Mouse (Mus musculus) intestine, embryonic 16.5 days (tissue): ENCODE measurements around the gene Acsf2. TPM values are rescaled to one million over a fixed set of nuclear protein-coding genes. Genes with fewer than 3 reads are reported as not detected.
"Not testable (repeated sequence)": the region's sequence is repeated elsewhere in the genome, so short reads cannot be mapped to it uniquely, and the experiment has no call there.

Experiments used
- ATAC-seq: fragments of 200-750 bp; cut with Nextera tagmentation; 2 replicates; pipeline ENCODE4 v1.8.0; 2017; ENCODE audit warnings: moderate TSS enrichment, moderate library complexity
- H3K27ac ChIP-seq: fragments of 300-500 bp; sonication (generic); 2 replicates; pipeline ENCODE4 v1.5.1; 2014; ENCODE audit warnings: mild to moderate bottlenecking, low read length
- H3K27me3 ChIP-seq: fragments of 300-500 bp; sonication (generic); replicated peaks from 2 replicates; pipeline ENCODE4 v1.6.1; 2014; ENCODE audit warnings: low read length, control low read depth, mixed read lengths; ENCODE audit not compliant: control insufficient read depth, insufficient read depth
- H3K36me3 ChIP-seq: fragments of 300-500 bp; sonication (generic); 2 replicates; pipeline ENCODE4 v1.6.1; 2014; ENCODE audit warnings: low read length, control low read depth; ENCODE audit not compliant: control insufficient read depth, insufficient read depth
- H3K4me1 ChIP-seq: fragments of 300-500 bp; sonication (generic); 2 replicates; pipeline ENCODE4 v1.6.1; 2014; ENCODE audit warnings: low read length, control low read depth, mixed read lengths; ENCODE audit not compliant: control insufficient read depth, insufficient read depth
- H3K4me2 ChIP-seq: fragments of 300-500 bp; sonication (generic); 2 replicates; pipeline ENCODE4 v1.6.1; 2014; ENCODE audit warnings: low read depth, low read length, control low read depth
- H3K4me3 ChIP-seq: fragments of 300-500 bp; sonication (generic); 2 replicates; pipeline ENCODE4 v1.5.1; 2014; ENCODE audit warnings: mild to moderate bottlenecking, low read length
- H3K9ac ChIP-seq: fragments of 300-500 bp; sonication (generic); 2 replicates; pipeline ENCODE4 v1.6.1; 2014; ENCODE audit warnings: low read depth, low read length
- H3K9me3 ChIP-seq: fragments of 300-500 bp; sonication (generic); 2 replicates; pipeline ENCODE4 v1.6.1; 2016; ENCODE audit warnings: low read length, control low read depth; ENCODE audit not compliant: control insufficient read depth
- WGBS: fragments of 180-500 bp; shearing (Covaris S2); extraction: QIAGEN DNeasy Blood & Tissue Kit; methylation state at CpG from one replicate; pipeline ENCODE4 v1.1.7; 2014; 5-methylcytosine and 5-hydroxymethylcytosine counted together
- polyA plus RNA-seq: library from polyadenylated mRNA; unstranded; fragments of >200 nt; fragmentation: Nextera tagmentation; extraction: Ambion mirVana; gene quantifications from 2 replicates; pipeline ENCODE4 v1.2.1, GENCODE M21; 2015

Acsf2 gene
- polyA plus RNA-seq, result 3.0 and 3.3 TPM in 2 replicates

- no peaks in the 10 kb centered on the region for H3K36me3 ChIP-seq
- H3K27me3 ChIP-seq, result no peaks in the 10 kb centered on the region
- peak; percentile 84 for ATAC-seq
- peaks cover 10% of the 10 kb centered on the region for H3K4me1 ChIP-seq
- WGBS, result under 1% methylated on average over 52 of the region's 52 CpGs
- H3K9me3 ChIP-seq, result no peaks in the 10 kb centered on the region
- H3K4me3 ChIP-seq, result peak within 1 kb of the TSS; percentile 57
- H3K4me2 ChIP-seq, result peak within 1 kb of the TSS; percentile 79
- H3K9ac ChIP-seq, result peak within 1 kb of the TSS; percentile 75
- peak within 1 kb of the TSS; percentile 50 for H3K27ac ChIP-seq
Observed at GRCm38 (mm10) chr11:94601321-94602281, at the start of gene Acsf2. Gene Acsf2, minus strand, starts transcription at chr11:94601871.

- 96% methylated on average over 5 of the region's 7 CpGs for WGBS
Observed at GRCm38 (mm10) chr11:94651241-94651640, 49.6 kb upstream of the Acsf2 start.

GRCm38 (mm10) chr11:94646457-94646856, 44.8 kb upstream of the Acsf2 start:
- peaks cover 25% of the 10 kb centered on the region for H3K36me3 ChIP-seq
- H3K4me3 ChIP-seq, result no peak overlapping the region
- H3K9me3 ChIP-seq, result no peaks in the 10 kb centered on the region
- H3K27me3 ChIP-seq, result no peaks in the 10 kb centered on the region
- H3K9ac ChIP-seq, result no peak overlapping the region
- H3K4me1 ChIP-seq, result no peaks in the 10 kb centered on the region
- ATAC-seq, result no peak
- H3K4me2 ChIP-seq, result no peak overlapping the region
- H3K27ac ChIP-seq, result no peak overlapping the region
- 96% methylated on average over 4 of the region's 4 CpGs for WGBS

More at GRCm38 (mm10) chr11:94651241-94651640, 49.6 kb upstream of the Acsf2 start:
- not testable (repeated sequence) for H3K27ac ChIP-seq, H3K4me3 ChIP-seq, H3K4me1 ChIP-seq, ATAC-seq, H3K9ac ChIP-seq, H3K27me3 ChIP-seq, H3K4me2 ChIP-seq, H3K9me3 ChIP-seq, H3K36me3 ChIP-seq

GRCm38 (mm10) chr11:94644461-94645219, 43.0 kb upstream of the Acsf2 start:
- H3K27ac ChIP-seq, result no peak overlapping the region
- 85% methylated on average over 8 of the region's 8 CpGs for WGBS
- H3K9ac ChIP-seq, result no peak overlapping the region
- peaks cover 33% of the 10 kb centered on the region for H3K36me3 ChIP-seq
- H3K4me1 ChIP-seq, result no peaks in the 10 kb centered on the region
- no peaks in the 10 kb centered on the region for H3K27me3 ChIP-seq
- H3K9me3 ChIP-seq, result no peaks in the 10 kb centered on the region
- ATAC-seq, result no peak
- H3K4me2 ChIP-seq, result no peak overlapping the region
- H3K4me3 ChIP-seq, result no peak overlapping the region

- peaks cover 41% of the 10 kb centered on the region for H3K36me3 ChIP-seq
- no peak overlapping the region for H3K4me3 ChIP-seq
- no peaks in the 10 kb centered on the region for H3K27me3 ChIP-seq
- H3K4me1 ChIP-seq, result peaks cover 16% of the 10 kb centered on the region; the same call in 1 of the 2 replicates
- H3K9me3 ChIP-seq, result no peaks in the 10 kb centered on the region
- H3K9ac ChIP-seq, result no peak overlapping the region
- H3K4me2 ChIP-seq, result no peak overlapping the region
- ATAC-seq, result no peak
- WGBS, result 89% methylated on average over 5 of the region's 5 CpGs
- no peak overlapping the region for H3K27ac ChIP-seq
Observed at GRCm38 (mm10) chr11:94634431-94634830, 32.8 kb upstream of the Acsf2 start.

DNA sequence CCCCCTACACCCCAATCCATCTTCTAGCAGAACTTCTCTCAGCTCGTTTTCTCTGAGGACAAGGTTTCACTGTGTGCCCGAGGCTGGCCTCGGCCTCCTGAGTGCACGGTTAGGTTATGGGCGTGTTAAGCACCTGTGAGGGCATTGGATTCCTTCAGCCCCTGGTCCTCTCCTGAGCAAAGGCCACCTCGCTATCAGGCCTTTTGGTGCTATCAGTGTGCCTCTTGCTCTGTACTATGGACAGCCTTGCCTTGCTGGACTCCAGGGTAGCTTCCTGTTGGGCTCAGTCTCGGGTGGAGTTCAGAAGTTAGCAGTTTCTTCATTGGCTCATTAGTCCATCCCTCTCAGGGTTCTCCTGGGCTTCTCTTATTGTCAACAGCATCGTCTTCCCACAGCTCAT, 31.3 kb upstream of the Acsf2 start:
- H3K9ac ChIP-seq, result no peak overlapping the region
- H3K36me3 ChIP-seq, result peaks cover 30% of the 10 kb centered on the region
- 67% methylated on average over 8 of the region's 8 CpGs for WGBS
- no peak overlapping the region for H3K4me3 ChIP-seq
- H3K9me3 ChIP-seq, result no peaks in the 10 kb centered on the region
- H3K4me1 ChIP-seq, result peaks cover 16% of the 10 kb centered on the region; the same call in 1 of the 2 replicates
- peak overlapping the region; percentile 73; the same call in 1 of the 2 replicates for H3K27ac ChIP-seq
- H3K27me3 ChIP-seq, result no peaks in the 10 kb centered on the region
- peak; percentile 87 for ATAC-seq
- no peak overlapping the region for H3K4me2 ChIP-seq

DNA sequence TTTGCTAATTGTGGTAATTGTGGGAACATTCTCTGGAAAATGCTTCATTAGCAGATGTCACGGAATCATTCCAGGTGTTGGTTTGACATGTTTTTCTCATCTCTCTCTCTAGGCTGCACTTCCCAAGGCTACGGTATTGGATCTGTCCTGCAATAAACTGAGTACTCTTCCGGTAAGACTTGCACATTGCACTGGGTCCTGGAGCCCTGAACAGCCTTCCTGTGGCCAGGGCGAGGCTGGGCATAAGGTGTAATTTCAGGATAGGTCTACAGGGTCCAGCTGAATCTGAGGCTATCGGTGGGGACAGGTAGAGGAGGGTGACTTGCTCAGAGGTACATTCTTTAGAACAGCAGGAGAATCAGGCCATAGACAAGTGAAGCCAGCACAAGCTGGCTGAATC, 30.3 kb upstream of the Acsf2 start:
- Histone ChIP-seq H3K4me3 (no peak overlapping the region), H3K27ac (peak overlapping the region; percentile 28), H3K9me3 (no peaks in the 10 kb centered on the region), H3K9ac (no peak overlapping the region), H3K4me2 (0 out of 2 replicates have a peak overlapping the region, but pooled peaks have one; percentile 73), H3K27me3 (no peaks in the 10 kb centered on the region), H3K36me3 (peaks cover 25% of the 10 kb centered on the region), H3K4me1 (peaks cover 16% of the 10 kb centered on the region; the same call in 1 of the 2 replicates)
- ATAC-seq, result no peak
- 75% methylated on average over 5 of the region's 5 CpGs for WGBS

GRCm38 (mm10) chr11:94630199-94631011, 28.7 kb upstream of the Acsf2 start:
- Histone ChIP-seq H3K27ac (peak overlapping the region; percentile 90), H3K9ac (peak overlapping the region; percentile 91), H3K4me3 (peak overlapping the region; percentile 92), H3K9me3 (no peaks in the 10 kb centered on the region), H3K36me3 (peaks cover 10% of the 10 kb centered on the region), H3K27me3 (no peaks in the 10 kb centered on the region), H3K4me1 (peaks cover 16% of the 10 kb centered on the region; the same call in 1 of the 2 replicates), H3K4me2 (peak overlapping the region; percentile 73)
- ATAC-seq, result peak; percentile 31
- WGBS, result 8% methylated on average over 26 of the region's 26 CpGs
